21 mouse cellular contexts compared by ENCODE assay signal in the genomic region with DNA sequence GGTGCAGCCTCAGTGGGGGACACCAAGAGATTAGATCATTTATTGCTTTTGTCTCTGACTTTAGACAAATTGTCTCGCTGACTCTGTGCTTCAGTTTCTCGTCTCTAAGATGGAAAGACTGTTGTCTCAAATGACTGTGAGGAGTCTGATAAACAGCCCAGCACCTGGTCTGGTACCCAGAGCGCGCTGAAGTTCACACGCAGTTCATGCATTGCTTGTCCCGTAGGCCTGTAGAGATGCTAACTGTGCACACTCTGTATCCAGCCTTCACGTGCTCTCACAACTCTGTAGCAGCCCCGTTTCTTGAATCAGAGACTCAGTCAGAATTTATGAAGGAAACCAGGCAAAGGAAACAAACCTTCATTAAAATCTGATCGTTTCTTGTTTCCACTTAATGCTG.
"Had no signal": no experiment of that assay in that cellular context is flagged by ENCODE, and none has a peak within 500 bp of the region (broad histone marks: within the 10 kb centered on the region; RNA-seq: fewer than 3 reads in every experiment).

No protein-coding gene starts in this region.

- H3K9ac ChIP-seq: limb, embryonic 15.5 days; liver, embryonic 14.5 days; liver, postnatal 0 days; lung, embryonic 14.5 days; stomach, embryonic 15.5 days had no signal

- H3K4me3 ChIP-seq: layer of hippocampus, adult 2 months; limb, embryonic 15.5 days; megakaryocyte, embryonic 14.5 days; midbrain, embryonic 10.5 days; stomach, embryonic 15.5 days had no signal

- H3K4me1 ChIP-seq: megakaryocyte, embryonic 14.5 days; stomach, embryonic 15.5 days had no signal

- H3K27ac ChIP-seq: kidney, postnatal 0 days; limb, embryonic 15.5 days; liver, embryonic 14.5 days; macrophage; midbrain, embryonic 10.5 days; stomach, embryonic 15.5 days had no signal

- H3K4me2 ChIP-seq: limb, embryonic 15.5 days; liver, embryonic 11.5 days; lung, embryonic 14.5 days; stomach, embryonic 15.5 days had no signal

- ATAC-seq: intestine, postnatal 0 days; liver, postnatal 0 days; lung, postnatal 0 days had no signal

- H3K9me3 ChIP-seq: limb, embryonic 15.5 days; megakaryocyte, embryonic 14.5 days; midbrain, embryonic 10.5 days; stomach, embryonic 15.5 days had no signal

- H3K27me3 ChIP-seq: limb, embryonic 15.5 days; megakaryocyte, embryonic 14.5 days; stomach, embryonic 15.5 days had no signal

- DNase-seq: kidney, adult 2 months; kidney, postnatal 25 days; layer of hippocampus, adult 9-11 months; liver, postnatal 0 days; lung, embryonic 14.5 days; midbrain, embryonic 14.5 days; right cerebral cortex, adult 18-20 months; right cerebral cortex, postnatal 14 days; right cerebral cortex, postnatal 4 days; thymus, postnatal 25 days had no signal

- H3K36me3 ChIP-seq: limb, embryonic 15.5 days; midbrain, embryonic 10.5 days; stomach, embryonic 15.5 days had no signal
